Mouse (Mus musculus) limb, embryonic 10.5 days (tissue): Measurements from ENCODE around the gene Stk36. TPM values are rescaled to one million over a fixed set of nuclear protein-coding genes. Genes with fewer than 3 reads are reported as not detected.
A peak's percentile ranks its signal among the peaks of the same experiment; 100 is the strongest.

ENCODE experiments used
- DNase-seq: peaks from one replicate; pipeline ENCODE4 v3.0.0-alpha.2; 2017; ENCODE audit warnings: low spot score
- H3K27ac ChIP-seq: fragments of 300-500 bp; sonication (generic); 2 replicates; pipeline ENCODE4 v1.5.1; 2016; ENCODE audit warnings: mild to moderate bottlenecking
- H3K27me3 ChIP-seq: fragments of 300-500 bp; sonication (generic); 2 replicates; pipeline ENCODE4 v1.6.1; 2016; ENCODE audit warnings: low read depth, mild to moderate bottlenecking; ENCODE audit not compliant: poor library complexity, severe bottlenecking
- H3K36me3 ChIP-seq: fragments of 300-500 bp; sonication (generic); 2 replicates; pipeline ENCODE4 v1.6.1; 2016; ENCODE audit warnings: mild to moderate bottlenecking, moderate library complexity
- H3K4me1 ChIP-seq: fragments of 300-500 bp; sonication (generic); 2 replicates; pipeline ENCODE4 v1.6.1; 2016
- H3K4me3 ChIP-seq: fragments of 300-500 bp; sonication (generic); 2 replicates; pipeline ENCODE4 v1.5.1; 2016; ENCODE audit warnings: mild to moderate bottlenecking, moderate library complexity
- H3K9me3 ChIP-seq: fragments of 300-500 bp; sonication (generic); replicated peaks from 2 replicates; pipeline ENCODE4 v1.6.1; 2016; ENCODE audit warnings: mild to moderate bottlenecking
- WGBS: fragments of 180-500 bp; shearing (Covaris S2); methylation state at CpG from one replicate; pipeline ENCODE4 v1.1.7; 2016; 5-methylcytosine and 5-hydroxymethylcytosine counted together
- polyA plus RNA-seq: library from polyadenylated mRNA; unstranded; fragments of >200 nt; fragmentation: Nextera tagmentation; extraction: Ambion mirVana; gene quantifications from 2 replicates; pipeline ENCODE4 v1.2.1, GENCODE M21; 2016

Stk36 gene
- 10.5 and 11.8 TPM in 2 replicates for polyA plus RNA-seq

DNA sequence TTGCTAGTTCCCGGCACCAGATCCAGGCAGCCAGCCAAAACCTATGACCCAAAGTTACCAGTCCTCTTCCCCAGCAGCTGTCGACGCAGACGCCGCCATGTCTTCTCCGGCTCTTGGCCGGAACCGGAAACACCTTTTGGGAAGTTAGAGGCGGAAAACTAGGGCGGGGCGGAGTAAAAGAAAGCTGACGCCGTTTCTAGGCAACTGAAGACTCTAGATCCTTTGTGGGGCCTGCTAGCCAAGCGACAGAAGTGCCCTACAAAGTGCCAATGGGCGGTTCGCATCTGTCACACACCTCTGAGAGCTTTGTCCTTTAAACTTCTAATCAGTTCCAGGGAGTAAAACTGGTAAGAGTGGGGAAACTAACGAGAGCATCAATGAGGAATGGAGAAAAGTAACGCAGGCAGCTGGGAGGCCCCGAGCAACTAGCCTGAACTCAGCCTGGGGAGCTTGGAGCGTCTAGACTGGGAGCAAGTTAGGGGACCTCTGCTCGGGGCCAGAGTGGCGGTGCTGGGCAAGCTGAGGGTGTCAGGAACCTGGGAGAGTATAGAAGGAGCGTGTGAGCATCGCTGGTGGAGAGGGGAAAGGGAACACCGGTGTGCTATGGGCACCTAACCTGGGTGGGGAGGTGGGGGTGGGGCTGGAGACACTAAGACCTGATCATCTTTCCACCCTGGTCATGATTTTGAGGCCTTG, at the start of gene Stk36, which contains the start of gene Rnf25:
TSS of gene Stk36 (plus strand) at position 179 of the 696 bp plus-strand sequence.
TSS of gene Rnf25 (minus strand) at position 131 of the 696 bp plus-strand sequence.
- peak within 1 kb of the TSS; percentile 94 for H3K4me3 ChIP-seq
- peak within 1 kb of the TSS; percentile 86 for H3K27ac ChIP-seq
- 10% methylated on average over 25 of the region's 25 CpGs for WGBS
- peaks cover 14% of the 10 kb centered on the region for H3K4me1 ChIP-seq
- DNase-seq = peak; percentile 83
- no peaks in the 10 kb centered on the region for H3K27me3 ChIP-seq
- peaks cover 34% of the 10 kb centered on the region for H3K36me3 ChIP-seq
- no peaks in the 10 kb centered on the region for H3K9me3 ChIP-seq

DNA sequence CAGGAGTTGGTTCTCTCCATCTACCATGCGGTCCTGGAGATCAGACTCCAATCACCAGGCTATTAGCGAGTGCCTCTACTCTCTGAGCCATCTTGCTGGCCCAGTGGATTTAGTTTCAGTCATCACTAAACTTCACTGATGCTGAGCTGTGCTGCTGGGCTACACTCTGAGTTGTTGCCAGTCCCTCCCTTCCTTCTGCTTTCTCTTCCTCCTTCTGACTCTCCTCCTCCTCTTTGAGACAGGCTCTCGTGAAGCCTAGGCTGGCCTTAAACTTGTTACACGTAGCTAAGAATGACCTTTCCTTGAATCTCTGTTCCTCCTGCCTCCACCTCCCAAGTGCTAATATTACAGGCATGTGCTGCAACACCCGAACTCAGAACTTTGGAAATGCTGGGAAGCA, 42.2 kb upstream of the Stk36 start:
- Histone ChIP-seq H3K36me3 (peaks cover 11% of the 10 kb centered on the region), H3K4me3 (no peak overlapping the region), H3K4me1 (no peaks in the 10 kb centered on the region), H3K27ac (no peak overlapping the region), H3K27me3 (no peaks in the 10 kb centered on the region), H3K9me3 (no peaks in the 10 kb centered on the region)
- 83% methylated on average over 5 of the region's 5 CpGs for WGBS
- DNase-seq = no peak

DNA sequence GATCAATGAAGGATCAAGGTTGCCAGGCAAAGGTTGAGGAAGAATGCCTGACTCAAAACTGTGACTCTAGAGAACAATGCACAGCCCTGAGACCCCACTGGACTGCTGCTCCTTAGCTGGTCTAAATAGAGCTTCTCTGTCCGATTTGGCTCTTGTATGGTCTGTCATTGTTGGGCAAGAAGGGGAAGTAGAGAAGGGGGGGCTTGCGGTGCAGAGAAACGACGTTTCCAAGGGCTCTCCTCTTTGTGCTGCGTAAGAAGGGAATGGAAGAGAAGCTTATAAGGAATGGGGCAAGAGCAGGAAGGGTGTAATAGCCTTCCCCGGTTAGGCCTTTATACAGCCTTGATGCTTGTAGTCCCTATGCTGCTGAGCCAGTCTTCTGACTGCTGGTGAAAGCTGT, 35.4 kb upstream of the Stk36 start:
- Histone ChIP-seq H3K27ac (no peak overlapping the region), H3K36me3 (peaks cover 79% of the 10 kb centered on the region), H3K4me1 (no peaks in the 10 kb centered on the region), H3K9me3 (no peaks in the 10 kb centered on the region), H3K4me3 (no peak overlapping the region), H3K27me3 (no peaks in the 10 kb centered on the region)
- WGBS = 95% methylated on average over 6 of the region's 6 CpGs
- no peak for DNase-seq

DNA sequence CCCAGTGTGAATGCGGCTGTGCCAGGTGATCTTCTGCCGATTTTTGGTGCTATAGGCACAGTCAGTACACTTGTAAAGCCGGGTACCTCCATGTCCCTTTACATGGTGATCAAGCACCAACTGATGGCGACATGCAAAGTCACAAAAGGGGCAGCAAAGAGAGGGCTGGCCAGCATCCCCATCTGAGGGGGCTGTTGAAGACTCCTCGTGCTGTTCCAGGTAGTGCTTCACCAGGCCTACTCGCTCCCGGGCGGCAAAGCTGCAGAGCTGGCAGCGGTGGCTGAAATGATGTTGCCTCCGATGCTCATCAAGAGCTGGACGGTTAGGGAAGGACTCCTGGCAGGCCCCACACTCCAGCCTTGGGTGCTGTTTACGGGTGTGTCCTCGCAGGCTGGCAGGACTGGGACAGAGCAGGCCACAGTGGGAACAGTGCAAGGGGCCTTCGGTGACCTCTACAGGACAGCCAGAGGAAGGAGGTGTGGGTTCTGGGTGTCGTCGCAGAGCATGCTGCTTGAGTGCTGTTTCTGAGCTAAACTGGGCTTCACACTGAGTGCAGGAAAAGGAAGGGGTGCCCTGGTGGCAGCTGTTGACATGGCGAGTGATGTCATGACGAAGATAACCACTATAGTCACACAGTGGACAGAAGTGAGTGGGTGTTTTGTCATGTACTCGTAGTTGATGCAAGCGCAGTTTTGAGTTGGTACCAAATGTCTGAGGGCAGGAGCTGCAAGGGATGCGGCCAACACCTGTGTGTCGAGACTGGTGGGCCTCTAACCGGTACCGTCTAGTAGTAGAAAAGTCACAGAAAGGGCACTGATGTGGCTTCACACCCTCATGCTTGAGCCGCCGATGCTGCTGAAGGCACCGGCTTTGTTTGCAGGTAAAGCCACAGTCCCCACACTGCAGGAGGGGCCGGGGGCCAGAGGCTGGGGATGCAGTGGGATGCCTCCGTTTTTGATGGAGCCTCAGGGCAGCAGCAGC, 31.2 kb upstream of the Stk36 start:
- Histone ChIP-seq H3K27me3 (no peaks in the 10 kb centered on the region), H3K4me1 (no peaks in the 10 kb centered on the region), H3K9me3 (no peaks in the 10 kb centered on the region), H3K36me3 (peaks cover 100% of the 10 kb centered on the region), H3K27ac (no peak overlapping the region), H3K4me3 (no peak overlapping the region)
- 93% methylated on average over 29 of the region's 29 CpGs for WGBS
- DNase-seq = no peak

DNA sequence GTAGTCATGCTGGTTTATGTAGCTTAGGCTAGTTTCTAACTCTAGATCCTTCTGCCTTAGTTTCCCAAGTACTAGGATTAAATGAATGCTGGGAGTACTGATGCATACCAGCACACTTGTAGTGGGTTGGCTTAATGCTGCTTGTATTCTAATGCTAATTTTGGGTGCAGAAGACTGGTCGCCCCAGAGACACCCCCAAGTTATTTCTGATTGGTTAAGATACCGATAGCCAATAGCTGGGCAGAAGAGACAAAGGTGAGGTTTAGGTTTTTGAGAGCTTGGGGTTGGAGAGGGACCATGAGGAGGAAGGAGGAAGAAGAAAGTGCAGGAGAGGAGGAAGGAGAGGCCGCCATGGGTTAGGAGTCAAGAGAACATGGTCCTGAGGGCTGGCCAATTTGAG, 18.6 kb upstream of the Stk36 start:
- Histone ChIP-seq H3K9me3 (no peaks in the 10 kb centered on the region), H3K27me3 (no peaks in the 10 kb centered on the region), H3K4me3 (no peak overlapping the region), H3K36me3 (peaks cover 66% of the 10 kb centered on the region), H3K4me1 (peaks cover 13% of the 10 kb centered on the region), H3K27ac (no peak overlapping the region)
- 84% methylated on average over 3 of the region's 3 CpGs for WGBS
- no peak for DNase-seq

DNA sequence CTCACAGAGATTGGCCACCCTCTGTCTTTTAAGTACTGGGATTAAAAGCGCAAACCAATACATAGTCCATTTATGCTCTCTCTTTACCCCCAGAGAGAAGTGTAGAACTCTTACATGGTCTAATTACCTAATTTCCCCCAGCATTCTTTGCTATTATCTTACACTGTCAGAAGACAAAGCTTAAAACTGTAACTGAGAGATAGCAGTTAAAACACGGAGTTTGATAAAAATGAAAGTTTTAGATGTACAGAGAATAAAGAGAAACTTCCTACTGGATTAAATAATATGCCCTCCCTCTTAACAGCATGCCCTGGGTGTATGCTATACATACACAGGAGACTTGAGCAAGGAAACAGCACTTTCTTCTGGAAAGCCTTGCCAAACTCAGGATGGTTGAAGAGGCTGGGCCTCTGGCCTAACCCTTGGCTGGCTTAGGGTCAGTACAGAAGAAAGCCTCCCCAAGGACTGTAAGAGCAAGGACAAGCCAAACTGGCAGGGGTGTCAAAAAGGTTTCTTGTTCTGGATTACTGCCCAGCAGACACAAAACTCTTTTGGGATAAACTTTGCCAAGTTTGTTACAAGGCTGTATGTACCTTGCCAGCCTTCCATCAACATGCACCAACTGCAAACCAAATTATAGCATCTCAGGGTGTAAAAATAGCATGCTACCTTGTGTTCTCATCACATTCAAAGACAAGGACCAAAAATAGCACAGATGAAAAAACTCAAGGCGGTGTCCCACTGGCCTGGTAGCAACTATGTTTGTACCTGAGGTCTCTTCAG, 16.4 kb upstream of the Stk36 start:
- peaks cover 23% of the 10 kb centered on the region for H3K4me1 ChIP-seq
- DNase-seq = no peak
- H3K27me3 ChIP-seq = no peaks in the 10 kb centered on the region
- H3K36me3 ChIP-seq = peaks cover 48% of the 10 kb centered on the region
- 97% methylated on average over 3 of the region's 3 CpGs for WGBS
- no peak overlapping the region for H3K27ac ChIP-seq
- H3K9me3 ChIP-seq = no peaks in the 10 kb centered on the region
- H3K4me3 ChIP-seq = no peak overlapping the region

- no peaks in the 10 kb centered on the region for H3K27me3 ChIP-seq
- no peaks in the 10 kb centered on the region for H3K9me3 ChIP-seq
- peak overlapping the region; percentile 91 for H3K4me3 ChIP-seq
- no peak for DNase-seq
- peaks cover 53% of the 10 kb centered on the region for H3K36me3 ChIP-seq
- peaks cover 23% of the 10 kb centered on the region for H3K4me1 ChIP-seq
- under 1% methylated on average over 24 of the region's 24 CpGs for WGBS
- peak overlapping the region; percentile 87 for H3K27ac ChIP-seq
Measured at GRCm38 (mm10) chr1:74587233-74587772, 13.9 kb upstream of the Stk36 start.

DNA sequence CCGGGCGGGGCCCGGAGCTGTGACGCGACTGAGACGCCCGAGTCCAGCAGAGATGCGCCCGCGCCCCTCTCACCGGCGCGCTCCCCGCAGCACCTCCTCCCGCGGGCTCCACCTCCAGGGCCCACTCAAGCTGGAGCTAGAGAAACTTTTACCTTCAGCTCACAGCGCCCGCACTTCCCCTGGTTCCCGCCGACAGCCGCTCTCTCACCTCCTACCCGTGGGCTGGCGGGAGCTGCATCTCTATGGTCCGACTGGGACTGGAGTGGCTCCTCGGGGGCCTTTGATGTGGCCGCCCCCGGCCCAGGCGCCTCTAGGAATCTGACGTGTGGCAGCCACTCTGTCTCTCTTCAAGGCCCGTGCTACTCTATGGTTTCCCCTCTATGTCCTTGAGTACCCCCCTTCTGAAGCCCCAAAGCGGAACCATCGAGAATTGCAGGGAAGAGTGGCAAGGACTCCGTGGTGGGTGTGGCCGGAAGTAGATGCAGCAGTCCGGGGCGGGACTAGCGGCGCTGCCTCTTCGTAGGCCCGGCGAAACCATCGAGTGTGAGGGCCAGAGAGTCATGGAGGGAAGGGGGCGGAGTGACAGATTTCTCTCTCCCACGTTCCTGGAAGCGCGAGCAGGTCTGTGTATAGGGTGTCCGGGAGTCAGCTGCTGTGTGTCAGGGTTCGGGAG, 13.3 kb upstream of the Stk36 start, which contains the start of the genes Zfp142 and Bcs1l:
TSS of gene Zfp142 (minus strand) at position 474 of the 673 bp plus-strand sequence.
TSS of gene Bcs1l (plus strand) at position 517 of the 673 bp plus-strand sequence.
- under 1% methylated on average over 48 of the region's 48 CpGs for WGBS
- peak; percentile 98 for DNase-seq
- Histone ChIP-seq H3K27me3 (no peaks in the 10 kb centered on the region), H3K36me3 (peaks cover 51% of the 10 kb centered on the region), H3K9me3 (no peaks in the 10 kb centered on the region), H3K27ac (peak within 1 kb of the TSS; percentile 87), H3K4me3 (peak within 1 kb of the TSS; percentile 91), H3K4me1 (peaks cover 23% of the 10 kb centered on the region)

DNA sequence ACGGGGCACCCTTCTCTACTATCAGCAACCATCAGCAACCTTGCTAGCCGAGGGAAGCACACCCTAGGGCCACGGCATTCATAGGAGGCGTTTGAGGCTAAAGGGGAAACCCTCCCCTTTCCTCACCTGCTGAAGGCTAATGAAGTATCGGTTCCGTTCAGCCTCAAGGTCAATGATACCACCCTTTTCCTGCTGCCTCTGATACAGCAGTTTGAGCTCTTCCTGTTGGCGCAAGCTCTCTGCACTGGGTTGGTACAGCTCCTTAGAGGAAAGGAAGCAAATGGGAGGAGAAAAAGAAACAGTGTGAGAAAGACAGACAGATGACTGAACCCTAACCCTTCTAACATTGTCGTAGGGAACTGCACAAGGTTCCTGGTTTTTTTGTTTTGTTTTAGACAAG, 6.8 kb upstream of the Stk36 start:
- Histone ChIP-seq H3K9me3 (no peaks in the 10 kb centered on the region), H3K27ac (no peak overlapping the region), H3K4me1 (peaks cover under 1% of the 10 kb centered on the region; the same call in 1 of the 2 replicates), H3K27me3 (no peaks in the 10 kb centered on the region), H3K36me3 (peaks cover 93% of the 10 kb centered on the region), H3K4me3 (no peak overlapping the region)
- DNase-seq = no peak
- WGBS = 90% methylated on average over 8 of the region's 8 CpGs

GRCm38 (mm10) chr1:74600501-74601266, 561 bp upstream of the Stk36 start:
- Histone ChIP-seq H3K27ac (peak overlapping the region; percentile 86), H3K27me3 (no peaks in the 10 kb centered on the region), H3K4me1 (peaks cover 14% of the 10 kb centered on the region), H3K9me3 (no peaks in the 10 kb centered on the region), H3K4me3 (peak overlapping the region; percentile 94), H3K36me3 (peaks cover 38% of the 10 kb centered on the region)
- no peak for DNase-seq
- WGBS = 8% methylated on average over 26 of the region's 26 CpGs

- DNase-seq = no peak
- WGBS = 89% methylated on average over 1 of the region's 1 CpGs
- Histone ChIP-seq H3K4me1 (peaks cover 7% of the 10 kb centered on the region), H3K27me3 (no peaks in the 10 kb centered on the region), H3K36me3 (peaks cover 26% of the 10 kb centered on the region), H3K27ac (no peak overlapping the region), H3K9me3 (no peaks in the 10 kb centered on the region), H3K4me3 (no peak overlapping the region)
Measured at GRCm38 (mm10) chr1:74624183-74624582, 22.9 kb downstream of the Stk36 start.
